ENCODE assay signal across 10 mouse cellular contexts in genomic region chr8:108709441-108709840, GRCm38 (mm10).
A peak's percentile ranks its signal among the peaks of the same experiment; 100 is the strongest.
DNase-seq lines count a peak whose midpoint lies in the region; ATAC-seq lines count a peak whose summit lies in the region.
"Had no signal": no experiment of that assay in that cellular context is flagged by ENCODE, and none has a peak within 500 bp of the region (broad histone marks: within the 10 kb centered on the region; RNA-seq: fewer than 3 reads in every experiment).

No protein-coding gene starts in this region.

- H3K27me3 ChIP-seq in heart, embryonic 13.5 days (replicated peaks) = no peaks in the 10 kb centered on the region
- H3K27me3 ChIP-seq in embryonic facial prominence, embryonic 13.5 days = no peaks in the 10 kb centered on the region
- peaks cover 3% of the 10 kb centered on the region; the same call in 1 of the 2 replicates for H3K27me3 ChIP-seq in hindbrain, embryonic 15.5 days
- H3K27me3 ChIP-seq in midbrain, embryonic 11.5 days (ENCODE audit: control insufficient read depth, insufficient read depth, low read length) = no peaks in the 10 kb centered on the region

- H3K36me3 ChIP-seq in heart, embryonic 13.5 days = no peaks in the 10 kb centered on the region
- H3K36me3 ChIP-seq in embryonic facial prominence, embryonic 13.5 days = no peaks in the 10 kb centered on the region
- H3K36me3 ChIP-seq in hindbrain, embryonic 15.5 days = no peaks in the 10 kb centered on the region
- no peaks in the 10 kb centered on the region for H3K36me3 ChIP-seq in midbrain, embryonic 11.5 days (ENCODE audit: control insufficient read depth, insufficient read depth, low read length)

- H3K4me2 ChIP-seq in heart, embryonic 13.5 days = 0 out of 2 replicates have a peak overlapping the region, but pooled peaks have one; percentile 5
- peak overlapping the region; percentile 66 for H3K4me2 ChIP-seq in embryonic facial prominence, embryonic 13.5 days
- peak overlapping the region; percentile 96 for H3K4me2 ChIP-seq in hindbrain, embryonic 15.5 days
- H3K4me2 ChIP-seq in midbrain, embryonic 11.5 days = peak overlapping the region; percentile 29

- no peak for ATAC-seq in heart, embryonic 13.5 days (ENCODE audit: extremely low read depth, insufficient number of reproducible peaks, low FRiP score, low TSS enrichment)
- no peak for ATAC-seq in embryonic facial prominence, embryonic 13.5 days (ENCODE audit: insufficient number of reproducible peaks, insufficient read depth, low FRiP score, low TSS enrichment, low read depth)
- no peak for ATAC-seq in hindbrain, embryonic 15.5 days (ENCODE audit: low FRiP score, low read depth)
- ATAC-seq in midbrain, embryonic 11.5 days (ENCODE audit: low FRiP score) = 0 out of 2 replicates have a peak, but pooled peaks have one; percentile 6
- ATAC-seq in frontal cortex, adult (ENCODE audit: low TSS enrichment) = no peak
- ATAC-seq: CD4-positive, CD25-positive, alpha-beta regulatory T cell, adult 4 months had no signal

- DNase-seq in heart, postnatal 4 days = no peak
- DNase-seq in midbrain, embryonic 11.5 days (ENCODE audit: low spot score, missing footprints) = peak; percentile 91
- DNase-seq in urinary bladder, adult 2 months (ENCODE audit: low spot score) = no peak
- no peak for DNase-seq in layer of hippocampus, postnatal 36 days
- DNase-seq: cerebellum, adult 9-10 months had no signal

- H3K27ac ChIP-seq in heart, embryonic 13.5 days (replicated peaks) = 0 out of 2 replicates have a peak overlapping the region, but pooled peaks have one; percentile 2
- peak overlapping the region; percentile 88 for H3K27ac ChIP-seq in embryonic facial prominence, embryonic 13.5 days
- H3K27ac ChIP-seq in hindbrain, embryonic 15.5 days (replicated peaks) = peak overlapping the region; percentile 95
- peak overlapping the region; percentile 84 for H3K27ac ChIP-seq in midbrain, embryonic 11.5 days (ENCODE audit: low read depth, low read length)

- 54% methylated on average over 2 of the region's 2 CpGs for WGBS in heart, embryonic 13.5 days
- 38% methylated on average over 2 of the region's 2 CpGs for WGBS in embryonic facial prominence, embryonic 13.5 days
- WGBS in hindbrain, embryonic 15.5 days = 48% methylated on average over 2 of the region's 2 CpGs
- WGBS in midbrain, embryonic 11.5 days = 22% methylated on average over 2 of the region's 2 CpGs

- no peaks in the 10 kb centered on the region for H3K9me3 ChIP-seq in heart, embryonic 13.5 days
- no peaks in the 10 kb centered on the region for H3K9me3 ChIP-seq in embryonic facial prominence, embryonic 13.5 days
- no peaks in the 10 kb centered on the region for H3K9me3 ChIP-seq in hindbrain, embryonic 15.5 days
- H3K9me3 ChIP-seq in midbrain, embryonic 11.5 days (ENCODE audit: control insufficient read depth, low read length) = no peaks in the 10 kb centered on the region

- peaks cover 88% of the 10 kb centered on the region for H3K4me1 ChIP-seq in heart, embryonic 13.5 days
- peaks cover 80% of the 10 kb centered on the region for H3K4me1 ChIP-seq in embryonic facial prominence, embryonic 13.5 days
- H3K4me1 ChIP-seq in hindbrain, embryonic 15.5 days (replicated peaks) = peaks cover 45% of the 10 kb centered on the region
- H3K4me1 ChIP-seq in midbrain, embryonic 11.5 days (ENCODE audit: control insufficient read depth, insufficient read depth, low read length) = peaks cover 85% of the 10 kb centered on the region

- no peak overlapping the region for H3K4me3 ChIP-seq in heart, embryonic 13.5 days
- no peak overlapping the region for H3K4me3 ChIP-seq in embryonic facial prominence, embryonic 13.5 days
- no peak overlapping the region for H3K4me3 ChIP-seq in hindbrain, embryonic 15.5 days
- no peak overlapping the region for H3K4me3 ChIP-seq in midbrain, embryonic 11.5 days (ENCODE audit: low read depth, low read length)

- peak overlapping the region; percentile 63 for H3K9ac ChIP-seq in heart, embryonic 13.5 days
- peak overlapping the region; percentile 40 for H3K9ac ChIP-seq in embryonic facial prominence, embryonic 13.5 days
- 0 out of 2 replicates have a peak overlapping the region, but pooled peaks have one; percentile 13 for H3K9ac ChIP-seq in hindbrain, embryonic 15.5 days
- H3K9ac ChIP-seq in midbrain, embryonic 11.5 days (ENCODE audit: low read length) = peak overlapping the region; percentile 28; the same call in 1 of the 2 replicates

Comparison
In these comparisons a context has a peak if more than half of its experiments do, and no peak if none do; other contexts are left out.
1. H3K27ac ChIP-seq: peak in every context shown above with its lines; median percentile 95 in hindbrain, embryonic 15.5 days; 88 in embryonic facial prominence, embryonic 13.5 days; 84 in midbrain, embryonic 11.5 days; 2 in heart, embryonic 13.5 days.
2. H3K4me2 ChIP-seq: peak in every context shown above with its lines; median percentile 96 in hindbrain, embryonic 15.5 days; 66 in embryonic facial prominence, embryonic 13.5 days; 29 in midbrain, embryonic 11.5 days; 5 in heart, embryonic 13.5 days.
3. H3K9ac ChIP-seq: peak in every context shown above with its lines; median percentile 63 in heart, embryonic 13.5 days; 40 in embryonic facial prominence, embryonic 13.5 days; 28 in midbrain, embryonic 11.5 days; 13 in hindbrain, embryonic 15.5 days.